Mouse (Mus musculus): ENCODE results near the gene Rap1b.

- TF ChIP-seq CTCF (IDR thresholded peaks at IDR 0.05; ENCODE audit: low read depth, low read length) (no peak), POLR2A (IDR thresholded peaks at IDR 0.05; ENCODE audit: insufficient read depth, low read length) (no peak), EP300 (IDR thresholded peaks at IDR 0.05; ENCODE audit: insufficient read depth, low read depth, low read length) (no peak)
These were observed 71.6 kb downstream of the Rap1b start for GRCm38 (mm10) chr10:117774011-117774816.

Data from ES-Bruce4 (cell line).